Mouse (Mus musculus): ENCODE measurements around the gene Tmem267.

The Tmem267 gene

GRCm38 (mm10) chr13:119625952-119626351, 138.1 kb downstream of the Tmem267 start:
- 84% methylated on average over 5 of the region's 5 CpGs for WGBS

DNA sequence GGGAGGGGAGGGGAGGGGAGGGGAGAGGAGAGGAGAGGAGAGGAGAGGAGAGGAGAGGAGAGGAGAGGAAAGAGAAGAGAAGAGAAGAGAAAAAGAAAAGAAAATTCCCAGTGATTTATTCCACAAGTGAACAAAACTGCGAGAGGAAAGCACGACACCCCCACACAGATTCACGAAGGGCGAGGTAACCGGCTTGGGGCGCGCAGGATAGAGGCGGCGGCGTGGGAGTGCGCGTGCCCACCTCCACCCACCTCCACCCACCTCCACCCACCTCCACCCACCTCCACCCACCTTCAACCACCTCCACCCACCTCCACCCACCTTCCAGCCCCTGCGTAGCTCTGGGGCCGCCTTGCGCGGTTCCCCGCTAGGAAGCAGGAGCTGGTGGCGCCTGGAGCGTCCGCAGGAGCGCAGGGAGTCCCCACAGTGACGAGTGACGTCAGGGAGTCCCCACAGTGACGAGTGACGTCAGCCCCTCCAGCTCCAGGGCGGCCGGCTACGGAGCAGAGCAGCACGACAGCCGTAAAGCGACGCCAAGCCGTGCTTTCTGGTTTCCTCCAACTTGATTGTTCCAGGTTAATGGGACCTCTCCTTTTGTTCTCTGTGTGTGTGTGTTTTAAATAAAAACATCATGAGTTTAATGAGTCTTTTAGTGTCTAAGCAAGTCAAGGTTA, 143.8 kb downstream of the Tmem267 start:
- whole genome bisulfite sequencing: 5% methylated on average over 33 of the region's 33 CpGs

DNA sequence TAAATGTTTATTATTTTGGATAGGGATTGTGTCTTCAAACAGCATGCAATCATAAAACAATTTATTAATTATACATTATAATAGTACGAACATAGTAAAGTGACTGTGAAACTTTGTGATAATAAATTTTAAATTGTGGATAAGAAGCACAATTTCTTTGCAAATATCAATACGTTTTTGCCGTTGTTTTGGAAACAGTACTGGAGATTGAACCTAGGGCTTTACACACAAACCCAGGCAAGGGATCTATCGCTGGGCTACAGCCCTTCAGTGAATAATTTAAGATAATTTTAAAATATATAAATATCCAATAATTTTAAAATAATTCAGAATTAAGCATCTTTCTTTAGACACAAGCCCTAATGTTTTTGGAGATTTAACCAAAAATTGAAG, 144.3 kb downstream of the Tmem267 start:
- 81% methylated on average over 4 of the region's 4 CpGs for WGBS

GRCm38 (mm10) chr13:119635496-119635895, 147.7 kb downstream of the Tmem267 start:
- WGBS: 69% methylated on average over 2 of the region's 2 CpGs

- WGBS: 75% methylated on average over 4 of the region's 4 CpGs
Measured at GRCm38 (mm10) chr13:119637837-119638236, 150.0 kb downstream of the Tmem267 start.

GRCm38 (mm10) chr13:119638449-119638848, 150.6 kb downstream of the Tmem267 start:
- 88% methylated on average over 5 of the region's 5 CpGs for WGBS

DNA sequence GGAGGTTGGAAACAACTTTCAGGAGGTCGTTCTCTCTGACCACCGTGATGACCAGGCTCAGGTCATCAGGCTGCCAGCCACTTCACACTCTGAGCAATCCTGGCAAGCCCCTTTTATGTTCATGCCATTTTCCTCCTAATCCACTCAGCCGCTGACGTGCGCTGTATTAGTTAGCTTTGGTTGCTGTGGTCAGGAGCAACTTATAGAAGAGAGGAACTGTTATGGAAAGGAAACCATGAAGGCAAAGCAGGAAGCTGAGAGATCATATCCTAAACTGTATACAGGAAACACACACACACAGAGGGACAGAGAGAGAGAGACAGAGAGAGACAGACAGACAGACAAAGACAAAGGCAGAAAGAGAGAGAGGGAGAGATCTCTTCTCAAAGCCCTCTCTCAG, 151.5 kb downstream of the Tmem267 start:
- WGBS: 79% methylated on average over 5 of the region's 5 CpGs

DNA sequence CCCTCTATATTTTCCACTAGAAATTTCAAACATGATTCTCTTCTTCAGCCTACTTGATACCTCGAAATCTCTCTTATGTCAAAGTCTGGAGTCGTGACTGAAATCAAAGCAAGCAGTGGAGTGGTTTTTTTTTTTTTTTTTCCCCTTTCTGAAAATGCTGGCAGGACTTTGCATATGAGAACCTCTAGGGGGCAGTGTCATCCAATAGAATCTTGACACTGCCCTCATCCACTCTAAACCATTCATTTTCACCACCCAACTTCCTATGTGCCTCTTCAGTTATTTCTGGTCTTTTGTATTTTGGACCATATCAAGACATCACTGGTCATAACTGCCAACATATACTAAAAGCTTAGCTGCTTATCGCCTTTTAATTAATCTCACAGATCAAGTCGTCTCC, 152.7 kb downstream of the Tmem267 start:
- 21% methylated on average over 4 of the region's 4 CpGs for WGBS

GRCm38 (mm10) chr13:119641145-119641544, 153.3 kb downstream of the Tmem267 start:
- WGBS: 70% methylated on average over 7 of the region's 7 CpGs

GRCm38 (mm10) chr13:119644769-119645168, 156.9 kb downstream of the Tmem267 start:
- WGBS: 69% methylated on average over 5 of the region's 5 CpGs

DNA sequence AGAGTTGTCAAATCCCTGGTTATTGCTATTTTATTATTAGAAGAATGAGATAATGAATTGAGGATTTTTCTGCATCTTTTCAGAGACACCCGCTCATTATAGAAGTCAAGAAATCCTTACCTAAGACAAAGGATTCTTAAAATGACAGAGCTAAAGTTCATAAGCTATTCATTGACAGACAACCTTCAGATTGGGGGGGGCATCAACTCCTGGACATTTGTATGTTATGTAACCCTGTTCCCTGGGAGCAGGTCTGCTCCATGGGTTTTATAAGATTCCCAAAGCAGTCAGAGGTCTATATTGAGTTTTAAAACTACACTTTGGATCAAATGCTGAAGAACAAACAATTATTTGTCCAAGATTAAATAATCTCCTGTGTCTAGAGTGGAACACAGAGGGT, 158.7 kb downstream of the Tmem267 start:
- WGBS: 95% methylated on average over 1 of the region's 1 CpGs

GRCm38 (mm10) chr13:119648891-119649698, 161.3 kb downstream of the Tmem267 start:
- 30% methylated on average over 15 of the region's 15 CpGs for WGBS

DNA sequence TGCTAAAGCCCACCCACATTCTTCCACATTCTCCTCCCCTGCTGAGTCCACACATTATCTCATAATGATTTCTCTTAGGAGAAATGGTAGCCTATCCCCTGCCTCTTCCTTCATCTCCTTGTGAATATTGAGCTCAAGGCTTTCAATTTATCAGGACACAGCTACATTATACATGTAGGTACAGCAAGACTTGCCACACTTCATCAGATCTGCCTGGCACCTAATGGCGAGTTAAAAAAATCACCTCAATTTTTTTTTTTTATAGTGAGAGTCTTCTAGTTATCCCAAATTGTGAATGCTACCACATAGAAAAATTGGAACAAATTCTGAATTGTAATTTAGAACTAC, 161.8 kb downstream of the Tmem267 start:
- WGBS: 58% methylated on average over 1 of the region's 1 CpGs

GRCm38 (mm10) chr13:119654734-119655133, 166.9 kb downstream of the Tmem267 start:
- WGBS: 60% methylated on average over 2 of the region's 2 CpGs

- WGBS: 67% methylated on average over 2 of the region's 2 CpGs
Measured at GRCm38 (mm10) chr13:119656246-119656645, 168.4 kb downstream of the Tmem267 start.

DNA sequence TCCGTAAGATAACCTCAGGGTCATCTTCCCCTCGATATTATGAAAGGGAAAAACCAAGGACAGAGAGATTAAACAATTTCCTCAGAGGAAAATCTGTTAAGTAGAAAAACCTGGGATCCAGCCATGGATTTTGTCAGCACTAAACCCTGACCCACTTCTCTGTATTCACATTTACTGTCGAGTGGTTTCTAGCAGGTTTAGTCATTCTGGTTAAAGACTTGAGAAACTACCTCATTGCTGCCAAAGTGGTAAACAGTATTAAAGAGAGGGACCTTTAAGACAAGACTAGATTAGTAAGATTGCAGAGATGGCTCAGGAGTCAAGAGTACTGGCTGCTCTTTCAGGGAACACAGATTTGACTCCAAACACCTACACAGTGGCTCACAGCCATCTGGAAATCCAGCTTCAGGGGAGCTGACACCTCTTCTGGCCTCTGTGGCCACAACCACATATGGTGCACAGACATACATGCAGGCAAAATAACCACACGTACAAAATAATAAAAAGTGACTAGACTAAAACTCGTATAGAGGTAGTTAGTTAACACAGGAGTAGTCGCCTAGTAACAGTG, 169.1 kb downstream of the Tmem267 start:
- 45% methylated on average over 6 of the region's 6 CpGs for WGBS

Data from cerebral cortex, adult 2 months (tissue).